Comparison of ENCODE assay signal across 1 mouse cellular context in the genomic region with DNA sequence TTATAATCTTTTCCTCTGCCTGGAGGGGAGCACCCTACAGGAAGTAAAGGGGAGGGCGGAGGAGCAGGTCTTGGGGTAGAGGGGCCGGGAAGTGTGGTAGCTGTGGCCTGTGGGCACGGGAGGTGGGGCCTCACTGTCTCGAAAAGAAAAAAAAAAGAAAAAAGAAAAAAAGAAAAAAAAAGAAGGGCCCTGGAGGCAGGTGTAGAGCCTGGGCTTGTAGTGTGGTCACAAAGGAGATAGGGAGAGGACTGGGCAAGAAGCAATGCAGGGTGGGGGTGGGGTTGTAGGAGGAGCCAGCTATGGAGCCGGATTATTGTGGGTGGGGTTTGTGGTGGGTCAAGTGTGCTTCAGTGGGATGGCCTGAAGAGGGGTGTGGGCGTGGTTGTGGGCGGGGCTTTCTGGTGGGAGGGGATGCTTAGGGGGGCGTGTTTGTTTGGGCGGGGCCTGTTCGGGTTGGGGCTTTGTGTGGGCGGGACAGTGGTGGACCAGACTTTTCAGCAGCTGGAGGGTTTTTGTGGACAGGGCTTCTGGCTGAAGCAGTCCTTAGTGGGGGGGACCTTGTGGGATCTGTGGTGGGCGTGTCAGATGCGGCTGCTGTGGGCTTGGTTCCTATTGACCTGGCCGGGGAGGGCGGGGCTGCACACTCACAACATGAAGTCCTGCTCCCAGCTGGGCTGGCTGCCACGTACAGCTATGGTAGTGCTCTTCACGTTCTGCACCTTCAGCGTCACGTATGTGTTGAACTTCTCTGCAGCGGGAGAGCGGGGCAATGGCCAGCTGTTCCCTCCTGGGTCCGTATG.
TF ChIP-seq lines count a peak whose summit lies in the region.

No protein-coding gene starts in this region.

TF ChIP-seq in CH12.LX, 34 proteins besides CTCF, POLR2A, EP300 and RAD21 (continued from another document):
- TF ChIP-seq ZMIZ1 (IDR thresholded peaks at IDR 0.05; ENCODE audit: low read depth, low read length) (no peak), NRF1 (IDR thresholded peaks at IDR 0.05; ENCODE audit: low read depth, low read length) (no peak), JUN (IDR thresholded peaks at IDR 0.05; ENCODE audit: insufficient read depth, low read depth, low read length) (no peak), MAZ (IDR thresholded peaks at IDR 0.05; ENCODE audit: low read depth, low read length) (0 out of 2 replicates have a peak, but pooled peaks have one; percentile 41), ZNF384 (IDR thresholded peaks at IDR 0.05; ENCODE audit: low read depth, low read length) (peak; percentile 76), RCOR1 (conservative IDR thresholded peaks at IDR 0.05; ENCODE audit: low read depth, low read length) (no peak), ZKSCAN1 (IDR thresholded peaks at IDR 0.05; ENCODE audit: borderline replicate concordance, low read depth, low read length) (no peak), HCFC1 (IDR thresholded peaks at IDR 0.05; ENCODE audit: low read depth, low read length) (no peak), USF2 (conservative IDR thresholded peaks at IDR 0.05; ENCODE audit: low read depth, low read length) (no peak), BHLHE40 (IDR thresholded peaks at IDR 0.05; ENCODE audit: low read depth, low read length) (peak; percentile 5; the same call in 1 of the 2 replicates), MEF2A (IDR thresholded peaks at IDR 0.05; ENCODE audit: borderline replicate concordance, low read depth, low read length) (no peak), MAFK (IDR thresholded peaks at IDR 0.05; ENCODE audit: insufficient replicate concordance, low read length) (no peak), KAT2A (IDR thresholded peaks at IDR 0.05; ENCODE audit: insufficient replicate concordance, low read length) (no peak), NELFE (IDR thresholded peaks at IDR 0.05; ENCODE audit: low read depth, low read length) (no peak), UBTF (IDR thresholded peaks at IDR 0.05; ENCODE audit: low read depth, low read length) (no peak), PAX5 (IDR thresholded peaks at IDR 0.05; ENCODE audit: low read length) (no peak), MXI1 (IDR thresholded peaks at IDR 0.05; ENCODE audit: low read depth, low read length) (no peak), POLR2AphosphoS2 (IDR thresholded peaks at IDR 0.05; ENCODE audit: low read depth, low read length) (no peak), SMC3 (IDR thresholded peaks at IDR 0.05; ENCODE audit: low read depth, low read length) (no peak), E2F4 (IDR thresholded peaks at IDR 0.05; ENCODE audit: insufficient replicate concordance, low read depth, low read length) (no peak), CHD1 (IDR thresholded peaks at IDR 0.05; ENCODE audit: low read depth, low read length) (no peak), IRF4 (IDR thresholded peaks at IDR 0.05; ENCODE audit: low read depth, low read length) (no peak)
